In genomic region chr16:55520077-55520476, GRCm38 (mm10) we compare ENCODE assay signal across 21 mouse cellular contexts.
DNase-seq lines count a peak whose midpoint lies in the region; ATAC-seq lines count a peak whose summit lies in the region.
"Had no signal": no experiment of that assay in that cellular context is flagged by ENCODE, and none has a peak within 500 bp of the region (broad histone marks: within the 10 kb centered on the region; RNA-seq: fewer than 3 reads in every experiment).

No protein-coding gene starts in this region.

- 90% methylated on average over 6 of the region's 6 CpGs for WGBS in midbrain, embryonic 11.5 days

- H3K4me1 ChIP-seq in midbrain, embryonic 11.5 days (ENCODE audit: control insufficient read depth, insufficient read depth, low read length) = no peaks in the 10 kb centered on the region
- H3K4me1 ChIP-seq: heart, embryonic 12.5 days; heart, embryonic 15.5 days had no signal

- H3K9ac ChIP-seq in midbrain, embryonic 11.5 days (ENCODE audit: low read length) = no peak overlapping the region
- H3K9ac ChIP-seq: forebrain, embryonic 13.5 days; forebrain, postnatal 0 days; heart, embryonic 12.5 days; heart, embryonic 15.5 days; hindbrain, embryonic 14.5 days had no signal

- no peak overlapping the region for H3K4me3 ChIP-seq in midbrain, embryonic 11.5 days (ENCODE audit: low read depth, low read length)
- H3K4me3 ChIP-seq: forebrain, embryonic 10.5 days; forebrain, embryonic 13.5 days; gastrocnemius, adult 2 months; heart, embryonic 12.5 days; heart, embryonic 15.5 days had no signal

- no peak overlapping the region for H3K27ac ChIP-seq in midbrain, embryonic 11.5 days (ENCODE audit: low read depth, low read length)
- H3K27ac ChIP-seq: forebrain, embryonic 10.5 days; forebrain, embryonic 13.5 days; gastrocnemius, adult 2 months; heart, embryonic 15.5 days; hindbrain, embryonic 14.5 days; hindbrain, postnatal 0 days had no signal

- intact Hi-C loops in left cerebral cortex, postnatal 14 days (cut with DNase I) = loop anchor here (5.0 kb wide), 1 partner anchor 332 kb away; no protein-coding TSS in a partner anchor

- H3K9me3 ChIP-seq in midbrain, embryonic 11.5 days (ENCODE audit: control insufficient read depth, low read length) = no peaks in the 10 kb centered on the region
- H3K9me3 ChIP-seq: forebrain, embryonic 10.5 days; forebrain, embryonic 13.5 days; heart, embryonic 12.5 days; heart, embryonic 15.5 days had no signal

- peak; percentile 72 for DNase-seq in 416B (ENCODE audit: low read depth)
- DNase-seq in left cerebral cortex, postnatal 14 days (ENCODE audit: low spot score in 2 of 2) = no peak
- DNase-seq in layer of hippocampus, adult 18-20 months (ENCODE audit: low spot score in 2 of 2) = no peak
- DNase-seq in embryo, embryonic 10.5 days (ENCODE audit: low spot score) = no peak
- no peak for DNase-seq in midbrain, embryonic 11.5 days (ENCODE audit: low spot score, missing footprints)
- DNase-seq: cerebellum, adult 11 months; cerebellum, adult 9-11 months; cerebellum, postnatal 25 days; forebrain, postnatal 0 days; gastrocnemius, adult 2 months; gastrocnemius, postnatal 14 days; kidney, adult 18-20 months had no signal

- peak; percentile 39 for ATAC-seq in CD4-positive, CD25-positive, alpha-beta regulatory T cell, adult 4 months
- peak; percentile 26; the same call in 1 of the 2 replicates for ATAC-seq in common myeloid progenitor, adult 5-6 weeks (replicated peaks; ENCODE audit: low read depth, poor library complexity, severe bottlenecking)
- peak; percentile 21 for ATAC-seq in megakaryocyte, adult 5-6 weeks (ENCODE audit: poor library complexity, severe bottlenecking)
- ATAC-seq in midbrain, embryonic 11.5 days (ENCODE audit: low FRiP score) = no peak
- ATAC-seq: forebrain, embryonic 13.5 days; forebrain, postnatal 0 days; hindbrain, postnatal 0 days had no signal

- H3K4me2 ChIP-seq in midbrain, embryonic 11.5 days = no peak overlapping the region
- H3K4me2 ChIP-seq: forebrain, embryonic 13.5 days; heart, embryonic 12.5 days; heart, embryonic 15.5 days; hindbrain, embryonic 14.5 days had no signal

- H3K36me3 ChIP-seq in midbrain, embryonic 11.5 days (ENCODE audit: control insufficient read depth, insufficient read depth, low read length) = no peaks in the 10 kb centered on the region
- H3K36me3 ChIP-seq: forebrain, embryonic 10.5 days; heart, embryonic 12.5 days; heart, embryonic 15.5 days had no signal

- H3K27me3 ChIP-seq in midbrain, embryonic 11.5 days (ENCODE audit: control insufficient read depth, insufficient read depth, low read length) = no peaks in the 10 kb centered on the region
- H3K27me3 ChIP-seq: forebrain, embryonic 13.5 days; heart, embryonic 12.5 days; heart, embryonic 15.5 days had no signal
